Mouse (Mus musculus) stomach, embryonic 15.5 days (tissue): Measurements from ENCODE around the gene Hoxc8. TPM values are rescaled to one million over a fixed set of nuclear protein-coding genes. Genes with fewer than 3 reads are reported as not detected.

ENCODE experiments used
- ATAC-seq: fragments of 200-750 bp; cut with Nextera tagmentation; 2 replicates; pipeline ENCODE4 v1.8.0; 2017; ENCODE audit warnings: low read depth, moderate number of reproducible peaks, moderate TSS enrichment; ENCODE audit not compliant: insufficient read depth, low FRiP score
- H3K27ac ChIP-seq: fragments of 300-500 bp; sonication (generic); 2 replicates; pipeline ENCODE4 v1.5.1; 2015; ENCODE audit warnings: mild to moderate bottlenecking, inconsistent platforms
- H3K27me3 ChIP-seq: fragments of 300-500 bp; sonication (generic); replicated peaks from 2 replicates; pipeline ENCODE4 v1.6.1; 2015; ENCODE audit warnings: inconsistent platforms
- H3K36me3 ChIP-seq: fragments of 300-500 bp; sonication (generic); 2 replicates; pipeline ENCODE4 v1.6.1; 2015; ENCODE audit warnings: inconsistent platforms
- H3K4me1 ChIP-seq: fragments of 300-500 bp; sonication (generic); 2 replicates; pipeline ENCODE4 v1.6.1; 2015; ENCODE audit warnings: inconsistent platforms
- H3K4me2 ChIP-seq: fragments of 300-500 bp; sonication (generic); 2 replicates; pipeline ENCODE4 v1.6.1; 2015; ENCODE audit warnings: mild to moderate bottlenecking, inconsistent platforms
- H3K4me3 ChIP-seq: fragments of 300-500 bp; sonication (generic); replicated peaks from 2 replicates; pipeline ENCODE4 v1.5.1; 2015; ENCODE audit warnings: inconsistent platforms
- H3K9ac ChIP-seq: fragments of 300-500 bp; sonication (generic); 2 replicates; pipeline ENCODE4 v1.6.1; 2015; ENCODE audit warnings: inconsistent platforms
- H3K9me3 ChIP-seq: fragments of 300-500 bp; sonication (generic); 2 replicates; pipeline ENCODE4 v1.6.1; 2016; ENCODE audit warnings: inconsistent platforms
- WGBS: fragments of 180-500 bp; shearing (Covaris S2); methylation state at CpG from one replicate; pipeline ENCODE4 v1.1.7; 2015; 5-methylcytosine and 5-hydroxymethylcytosine counted together
- polyA plus RNA-seq: library from polyadenylated mRNA; unstranded; fragments of >200 nt; fragmentation: Nextera tagmentation; extraction: Ambion mirVana; gene quantifications from 2 replicates; pipeline ENCODE4 v1.2.1, GENCODE M21; 2015

Hoxc8 gene
- polyA plus RNA-seq, 1 experiment from 2014 or later: 1.9 TPM

DNA sequence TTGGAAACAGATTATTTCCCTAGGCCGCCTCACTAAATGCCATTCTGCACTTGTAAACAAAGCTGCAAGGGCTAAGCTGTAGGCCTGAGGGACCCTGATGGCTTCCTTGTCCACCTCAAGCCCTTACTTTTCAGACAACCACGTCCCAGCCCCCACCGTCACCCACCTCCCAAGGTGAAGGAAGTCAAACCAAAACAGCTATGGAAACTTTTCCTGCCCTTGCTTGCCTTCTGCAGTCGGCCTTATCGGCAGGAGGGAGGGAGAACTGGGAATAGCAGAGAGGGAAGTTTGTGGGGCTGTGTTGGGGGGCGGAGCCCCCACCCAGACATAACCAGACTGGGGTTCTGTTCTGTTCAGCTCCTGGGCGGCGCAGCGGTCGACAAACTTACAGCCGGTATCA is 1.8 kb downstream of the Hoxc8 start:
- Histone ChIP-seq H3K4me2 (no peak overlapping the region), H3K36me3 (no peaks in the 10 kb centered on the region), H3K4me1 (0 out of 2 replicates have a peak, but pooled peaks cover 5% of the 10 kb centered on the region), H3K27me3 (peaks cover 85% of the 10 kb centered on the region), H3K4me3 (no peak overlapping the region), H3K9ac (no peak overlapping the region), H3K9me3 (no peaks in the 10 kb centered on the region), H3K27ac (no peak overlapping the region)
- WGBS: 6% methylated on average over 11 of the region's 11 CpGs
- ATAC-seq: no peak

DNA sequence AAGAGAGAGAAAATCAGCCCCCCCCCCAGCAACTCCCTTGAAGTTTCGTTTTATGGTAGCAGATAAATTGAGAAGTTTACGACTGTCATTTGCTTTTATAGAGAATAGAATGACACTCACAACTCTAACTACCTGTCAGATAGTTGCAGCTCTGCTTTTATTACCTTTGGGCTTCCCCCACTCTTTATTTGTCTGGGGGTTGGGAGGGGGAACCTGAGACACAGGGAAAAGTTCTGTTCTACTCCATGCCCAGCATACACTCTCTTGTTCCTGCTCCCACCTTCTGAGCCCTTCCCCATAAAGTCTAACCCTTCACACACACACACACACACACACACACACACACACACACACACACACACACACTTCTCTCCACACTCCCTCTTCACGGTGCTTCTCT is 2.5 kb downstream of the Hoxc8 start:
- Histone ChIP-seq H3K27me3 (peaks cover 85% of the 10 kb centered on the region), H3K4me2 (no peak overlapping the region), H3K27ac (no peak overlapping the region), H3K4me1 (0 out of 2 replicates have a peak, but pooled peaks cover 5% of the 10 kb centered on the region), H3K9ac (no peak overlapping the region), H3K4me3 (no peak overlapping the region), H3K36me3 (no peaks in the 10 kb centered on the region), H3K9me3 (no peaks in the 10 kb centered on the region)
- 10% methylated on average over 3 of the region's 3 CpGs for WGBS
- no peak for ATAC-seq

DNA sequence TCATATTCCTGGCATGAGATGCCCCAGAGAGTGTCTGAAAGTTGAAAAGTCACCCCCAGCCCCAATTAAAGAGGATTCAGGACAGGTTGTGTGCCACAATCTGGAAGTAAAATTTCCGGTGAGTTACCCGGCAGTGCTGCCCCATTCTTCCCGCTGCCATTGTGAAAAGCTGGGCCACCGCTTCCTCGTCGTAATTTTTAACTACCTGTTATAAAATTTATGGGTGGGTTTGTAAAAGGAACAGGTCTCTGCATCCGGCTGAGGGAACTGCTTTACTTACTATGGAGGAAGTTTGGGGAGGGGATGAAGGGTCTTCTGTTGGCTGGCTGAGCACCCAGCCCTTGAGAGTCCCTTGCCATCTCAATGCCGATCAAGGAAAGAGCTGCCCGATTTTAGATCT is 6.1 kb downstream of the Hoxc8 start:
- Histone ChIP-seq H3K4me3 (no peak overlapping the region), H3K9me3 (no peaks in the 10 kb centered on the region), H3K9ac (no peak overlapping the region), H3K4me2 (no peak overlapping the region), H3K36me3 (no peaks in the 10 kb centered on the region), H3K4me1 (peaks cover 15% of the 10 kb centered on the region), H3K27ac (no peak overlapping the region), H3K27me3 (peaks cover 89% of the 10 kb centered on the region)
- ATAC-seq: no peak
- WGBS: 9% methylated on average over 9 of the region's 9 CpGs

DNA sequence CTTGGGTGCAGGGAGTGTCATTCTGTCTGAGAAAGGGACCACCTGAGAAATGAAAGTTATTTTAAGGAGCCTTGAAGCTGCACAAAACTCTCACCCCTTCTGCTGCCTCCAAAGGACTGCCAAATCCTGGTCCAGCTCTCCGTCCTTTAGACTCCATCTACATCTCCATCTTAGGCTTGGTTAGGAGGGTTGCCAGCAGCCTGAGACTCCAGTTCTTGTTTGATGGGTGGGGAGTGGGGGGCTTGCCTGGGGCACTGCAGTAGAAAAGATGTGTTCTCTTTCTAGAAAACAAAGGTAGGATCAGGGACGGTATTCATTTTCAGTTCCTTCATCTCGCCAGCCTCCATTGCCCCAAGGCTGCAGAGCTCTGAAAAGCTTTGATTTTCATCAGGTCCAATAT is 7.0 kb downstream of the Hoxc8 start:
- no peak for ATAC-seq
- Histone ChIP-seq H3K4me3 (no peak overlapping the region), H3K9ac (no peak overlapping the region), H3K9me3 (no peaks in the 10 kb centered on the region), H3K27me3 (peaks cover 89% of the 10 kb centered on the region), H3K4me2 (0 out of 2 replicates have a peak overlapping the region, but pooled peaks have one; percentile 86), H3K27ac (no peak overlapping the region), H3K36me3 (no peaks in the 10 kb centered on the region), H3K4me1 (peaks cover 15% of the 10 kb centered on the region)
- WGBS: 6% methylated on average over 3 of the region's 3 CpGs

DNA sequence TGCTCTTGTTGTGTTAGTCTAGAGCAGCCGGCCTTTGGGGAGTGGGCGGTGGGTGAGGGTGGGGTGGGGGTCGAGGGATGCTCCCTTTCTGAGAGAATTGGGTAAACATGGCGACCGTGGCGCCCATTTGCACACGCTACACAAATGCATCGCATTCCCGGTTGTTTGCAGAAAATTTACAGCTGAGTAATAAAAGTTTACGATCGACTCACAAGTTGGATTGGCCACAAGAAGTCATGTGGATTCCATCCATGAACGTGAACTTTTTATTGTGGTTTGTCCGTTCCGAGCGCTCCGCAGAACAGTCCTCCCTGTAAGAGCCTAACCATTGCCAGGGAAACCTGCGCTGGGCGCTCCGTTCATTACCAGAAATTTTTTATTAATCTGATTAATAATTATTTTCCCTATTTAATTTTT is 7.5 kb downstream of the Hoxc8 start, which contains the start of gene Hoxc6:
Hoxc6 (plus strand) TSS at position 319 of the 417 bp plus-strand sequence.
- peak within 1 kb of the TSS; percentile 21; the same call in 1 of the 2 replicates for H3K27ac ChIP-seq
- H3K4me2 ChIP-seq: peak within 1 kb of the TSS; percentile 86
- no peaks in the 10 kb centered on the region for H3K36me3 ChIP-seq
- H3K9me3 ChIP-seq: no peaks in the 10 kb centered on the region
- peak within 1 kb of the TSS; percentile 44 for H3K4me3 ChIP-seq
- peaks cover 15% of the 10 kb centered on the region for H3K4me1 ChIP-seq
- no peak for ATAC-seq
- no peak within 1 kb of the TSS for H3K9ac ChIP-seq
- whole genome bisulfite sequencing: 4% methylated on average over 19 of the region's 19 CpGs
- H3K27me3 ChIP-seq: peaks cover 89% of the 10 kb centered on the region

DNA sequence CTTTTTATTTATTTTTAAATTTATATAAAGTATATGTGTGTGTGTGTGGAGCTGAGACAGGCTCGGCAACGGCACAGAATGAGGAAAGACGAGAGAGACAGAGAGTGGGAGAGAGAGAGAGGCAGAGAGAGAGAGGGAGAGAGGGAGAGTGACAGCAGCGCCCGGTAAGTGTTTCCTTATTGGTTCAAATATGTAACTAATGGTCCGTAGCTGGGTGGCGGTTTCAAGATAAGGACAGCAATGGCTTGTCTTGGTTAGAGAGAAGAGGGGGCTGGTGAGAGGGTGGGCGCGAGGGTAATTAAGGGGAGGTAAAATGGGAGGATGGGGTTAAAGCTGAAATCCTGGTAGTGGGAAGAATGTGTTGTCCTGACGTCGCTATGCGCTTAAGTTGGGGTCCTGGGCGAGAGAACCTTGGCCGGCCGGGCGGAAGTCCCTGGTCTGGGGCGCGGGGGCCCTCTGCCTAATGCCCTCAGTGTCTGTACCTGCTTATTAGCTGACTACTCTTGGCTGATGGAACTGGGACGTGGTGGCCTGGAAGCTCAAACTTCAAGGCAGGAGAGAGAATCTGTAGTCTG is 8.3 kb downstream of the Hoxc8 start:
- WGBS: 2% methylated on average over 19 of the region's 19 CpGs
- peaks cover 90% of the 10 kb centered on the region for H3K27me3 ChIP-seq
- H3K4me3 ChIP-seq: peak overlapping the region; percentile 44
- no peaks in the 10 kb centered on the region for H3K36me3 ChIP-seq
- H3K9me3 ChIP-seq: no peaks in the 10 kb centered on the region
- peak overlapping the region; percentile 21; the same call in 1 of the 2 replicates for H3K27ac ChIP-seq
- H3K4me2 ChIP-seq: peak overlapping the region; percentile 86
- H3K4me1 ChIP-seq: peaks cover 15% of the 10 kb centered on the region
- no peak for ATAC-seq
- H3K9ac ChIP-seq: no peak overlapping the region

DNA sequence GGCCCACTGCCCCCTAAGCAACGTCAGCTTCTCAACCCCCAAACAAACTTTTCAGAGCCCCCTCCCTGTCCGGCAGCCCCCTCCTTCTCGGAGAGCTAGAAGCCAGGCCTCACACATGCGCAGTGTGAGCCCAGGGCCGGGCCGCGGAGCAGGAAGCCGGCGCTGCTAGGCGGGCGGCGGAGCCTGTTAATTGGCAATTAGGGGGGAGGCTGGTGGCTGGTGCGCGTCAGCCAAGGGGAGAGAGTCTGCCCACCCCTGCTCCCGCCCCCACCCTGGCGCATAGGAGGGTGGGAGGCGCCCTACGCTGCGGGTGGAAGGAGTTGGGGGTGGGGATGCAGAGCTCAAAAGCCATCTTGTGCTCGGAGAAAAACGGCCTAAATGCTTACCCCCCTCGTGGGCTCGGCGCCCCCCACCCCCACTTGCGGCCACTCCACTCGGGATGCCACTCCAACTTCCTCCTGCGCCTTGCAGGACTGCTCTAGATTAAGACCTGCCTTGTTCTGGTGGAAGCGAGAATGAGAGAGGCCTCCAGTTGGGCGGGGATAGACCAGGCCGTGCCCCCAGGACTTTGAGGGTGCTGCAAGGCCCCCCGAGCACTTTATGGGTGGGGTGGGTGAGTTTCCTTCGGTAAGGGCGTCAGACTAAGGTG is 8.9 kb downstream of the Hoxc8 start:
- Histone ChIP-seq H3K4me2 (peak overlapping the region; percentile 86), H3K4me3 (peak overlapping the region; percentile 44), H3K4me1 (peaks cover 15% of the 10 kb centered on the region), H3K36me3 (no peaks in the 10 kb centered on the region), H3K27me3 (peaks cover 95% of the 10 kb centered on the region), H3K9ac (0 out of 2 replicates have a peak overlapping the region, but pooled peaks have one; percentile 13), H3K27ac (peak overlapping the region; percentile 23), H3K9me3 (no peaks in the 10 kb centered on the region)
- WGBS: under 1% methylated on average over 33 of the region's 33 CpGs
- peak; percentile 63 for ATAC-seq

DNA sequence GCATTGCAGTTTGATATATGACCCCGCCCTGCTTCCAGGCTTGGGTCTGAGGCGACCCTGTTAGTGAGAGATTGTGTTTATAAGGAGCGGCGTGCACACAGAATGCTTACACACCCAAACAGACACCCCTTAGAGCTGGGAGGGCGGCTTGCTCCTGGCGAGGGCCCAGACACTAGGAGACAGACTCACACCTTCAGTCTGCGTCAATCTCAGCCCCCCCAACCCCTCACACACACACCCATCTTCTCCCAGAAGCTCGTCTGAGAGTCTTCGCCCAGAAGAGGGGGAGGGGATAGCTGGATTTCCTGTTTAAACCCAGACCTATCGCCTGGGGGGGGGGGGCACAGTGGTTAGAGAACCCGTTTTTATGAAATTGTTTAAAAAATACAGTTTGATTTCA is 9.5 kb downstream of the Hoxc8 start:
- H3K9me3 ChIP-seq: no peaks in the 10 kb centered on the region
- H3K4me3 ChIP-seq: peak overlapping the region; percentile 44; the same call in 1 of the 2 replicates
- no peak overlapping the region for H3K9ac ChIP-seq
- peaks cover 15% of the 10 kb centered on the region for H3K4me1 ChIP-seq
- peaks cover 96% of the 10 kb centered on the region for H3K27me3 ChIP-seq
- no peak; the same call in 1 of the 2 replicates for ATAC-seq
- peak overlapping the region; percentile 23 for H3K27ac ChIP-seq
- H3K36me3 ChIP-seq: no peaks in the 10 kb centered on the region
- 11% methylated on average over 11 of the region's 11 CpGs for WGBS
- peak overlapping the region; percentile 86 for H3K4me2 ChIP-seq

DNA sequence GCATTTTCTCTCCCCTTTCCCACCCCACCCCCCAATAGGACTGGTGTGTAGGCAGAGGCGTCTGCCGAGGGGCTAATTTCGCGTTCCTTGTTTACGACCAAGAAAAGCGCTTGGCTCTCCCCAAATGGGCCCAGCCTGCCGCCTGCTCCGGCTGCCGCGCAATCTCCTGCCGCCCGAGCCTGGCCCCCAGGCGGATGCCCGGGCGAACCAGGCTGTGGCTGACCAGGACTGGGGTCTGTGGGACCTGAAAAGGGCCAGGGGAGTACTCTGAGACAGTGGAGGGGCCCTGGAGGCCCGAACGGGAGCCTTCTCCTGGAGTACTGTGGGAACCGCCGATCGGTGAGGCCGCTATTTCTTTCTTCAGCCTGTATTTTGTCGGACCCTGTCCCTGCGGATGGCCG is 10.1 kb downstream of the Hoxc8 start:
- no peaks in the 10 kb centered on the region for H3K36me3 ChIP-seq
- no peak for ATAC-seq
- H3K4me2 ChIP-seq: peak overlapping the region; percentile 86
- peaks cover 15% of the 10 kb centered on the region for H3K4me1 ChIP-seq
- H3K27ac ChIP-seq: no peak overlapping the region
- peak overlapping the region; percentile 44; the same call in 1 of the 2 replicates for H3K4me3 ChIP-seq
- 8% methylated on average over 24 of the region's 24 CpGs for WGBS
- H3K9ac ChIP-seq: no peak overlapping the region
- H3K9me3 ChIP-seq: no peaks in the 10 kb centered on the region
- H3K27me3 ChIP-seq: peaks cover 95% of the 10 kb centered on the region

DNA sequence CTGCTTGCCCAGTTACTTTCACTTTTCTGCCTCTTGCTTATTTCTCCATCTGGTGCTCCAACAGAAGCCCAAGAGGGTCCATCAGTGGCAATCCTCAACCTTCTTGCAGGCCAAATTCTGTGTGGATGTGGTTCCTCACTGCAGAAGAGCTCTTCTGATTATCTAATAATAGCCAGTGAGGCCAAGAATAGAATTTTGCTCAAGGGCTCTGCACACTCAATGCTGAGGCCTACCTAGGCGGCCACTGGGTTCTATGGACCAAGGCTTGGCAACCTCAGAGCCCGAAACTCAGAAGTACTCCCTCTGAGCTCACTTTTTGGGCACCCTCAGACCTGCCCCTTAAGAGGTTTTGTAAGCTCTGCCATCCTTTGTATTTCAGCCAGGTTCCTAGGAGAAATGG is 11.0 kb downstream of the Hoxc8 start:
- no peak overlapping the region for H3K4me3 ChIP-seq
- no peak for ATAC-seq
- H3K9ac ChIP-seq: no peak overlapping the region
- H3K4me2 ChIP-seq: no peak overlapping the region
- H3K27me3 ChIP-seq: peaks cover 94% of the 10 kb centered on the region
- peaks cover 15% of the 10 kb centered on the region for H3K4me1 ChIP-seq
- 37% methylated on average over 2 of the region's 2 CpGs for WGBS
- no peak overlapping the region for H3K27ac ChIP-seq
- H3K36me3 ChIP-seq: no peaks in the 10 kb centered on the region
- H3K9me3 ChIP-seq: no peaks in the 10 kb centered on the region

DNA sequence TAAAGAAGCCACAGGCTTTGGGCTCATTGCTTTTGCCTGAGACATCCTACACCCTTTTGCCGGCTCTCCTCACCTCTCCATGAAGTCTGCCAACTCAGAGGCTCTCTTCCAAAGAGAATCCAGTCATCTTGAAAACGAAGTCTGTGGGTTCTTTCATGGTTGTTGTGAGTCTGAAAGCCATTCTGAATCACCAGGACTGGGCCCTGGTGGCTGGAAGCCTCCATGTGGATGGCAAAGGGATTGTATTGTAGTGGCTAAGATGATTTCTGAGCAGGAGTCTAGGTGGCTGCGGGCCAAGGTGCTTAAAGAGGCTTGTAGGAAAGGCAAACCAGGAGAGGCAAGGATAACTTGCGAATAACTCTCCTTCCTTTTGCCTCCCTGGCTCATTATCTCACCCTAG is 11.7 kb downstream of the Hoxc8 start:
- no peak for ATAC-seq
- no peak overlapping the region for H3K4me2 ChIP-seq
- H3K36me3 ChIP-seq: no peaks in the 10 kb centered on the region
- no peak overlapping the region for H3K4me3 ChIP-seq
- H3K9me3 ChIP-seq: no peaks in the 10 kb centered on the region
- H3K4me1 ChIP-seq: peaks cover 15% of the 10 kb centered on the region
- peaks cover 94% of the 10 kb centered on the region for H3K27me3 ChIP-seq
- peak overlapping the region; percentile 33 for H3K27ac ChIP-seq
- H3K9ac ChIP-seq: no peak overlapping the region
- 29% methylated on average over 4 of the region's 4 CpGs for WGBS

DNA sequence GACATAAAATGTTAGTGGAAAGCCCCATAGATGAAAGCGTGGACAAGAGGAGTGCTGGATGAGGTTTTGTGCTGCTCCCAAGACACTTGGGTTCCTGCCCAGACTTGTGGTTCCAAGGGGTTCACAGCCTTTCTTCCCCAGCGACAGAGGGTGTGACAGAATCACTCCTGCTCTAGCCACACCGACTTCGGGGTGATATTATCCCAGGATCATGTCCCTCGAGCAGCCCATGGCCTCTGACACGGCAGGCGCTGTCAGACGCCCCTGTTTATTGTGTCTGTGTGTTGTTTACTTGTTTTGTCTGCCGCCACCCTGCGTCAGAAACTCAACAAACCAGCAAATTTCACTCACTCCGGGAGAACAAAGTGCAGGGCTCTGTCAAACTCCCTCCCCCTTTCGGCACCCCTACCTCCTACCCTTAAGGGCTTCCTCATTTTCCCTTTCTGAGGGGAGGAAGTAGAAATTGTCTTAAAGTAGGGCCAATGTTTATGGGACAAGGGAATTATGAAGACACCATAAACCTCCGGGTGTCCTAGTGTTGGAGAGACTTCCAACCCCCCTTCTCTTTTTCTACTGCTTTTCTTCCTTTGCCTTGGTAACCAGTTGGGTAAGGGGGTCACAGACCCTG is 12.5 kb downstream of the Hoxc8 start:
- Histone ChIP-seq H3K27ac (peak overlapping the region; percentile 33), H3K4me3 (no peak overlapping the region), H3K9me3 (no peaks in the 10 kb centered on the region), H3K27me3 (peaks cover 95% of the 10 kb centered on the region), H3K4me1 (peaks cover 15% of the 10 kb centered on the region), H3K9ac (no peak overlapping the region), H3K4me2 (no peak overlapping the region), H3K36me3 (no peaks in the 10 kb centered on the region)
- WGBS: 16% methylated on average over 13 of the region's 13 CpGs
- ATAC-seq: no peak
